Mouse (Mus musculus): ENCODE measurements around the gene Hcfc2. TPM values are rescaled to one million over a fixed set of nuclear protein-coding genes. Genes with fewer than 3 reads are reported as not detected.

Hcfc2 gene
- polyA plus RNA-seq, 1 experiment from 2014 or later: 39.2 TPM

GRCm38 (mm10) chr10:82666436-82667234, 29.3 kb upstream of the Hcfc2 start:
- Histone ChIP-seq H3K4me3 (ENCODE audit: low read depth, low read length) (peak overlapping the region; percentile 19; the same call in 1 of the 2 replicates), H3K9me3 (replicated peaks; ENCODE audit: control insufficient read depth, low read length, poor library complexity, severe bottlenecking) (no peaks in the 10 kb centered on the region), H3K4me2 (ENCODE audit: low read length) (peak overlapping the region; percentile 48), H3K36me3 (ENCODE audit: control insufficient read depth, insufficient read depth, low read length) (no peaks in the 10 kb centered on the region), H3K9ac (ENCODE audit: low read depth, low read length) (0 out of 2 replicates have a peak overlapping the region, but pooled peaks have one; percentile 35), H3K4me1 (ENCODE audit: control insufficient read depth, insufficient read depth, low read length) (peaks cover 4% of the 10 kb centered on the region; the same call in 1 of the 2 replicates), H3K27me3 (ENCODE audit: control insufficient read depth, insufficient read depth, low read depth, low read length) (no peaks in the 10 kb centered on the region), H3K27ac (ENCODE audit: low read length) (no peak overlapping the region)
- WGBS: 18% methylated on average over 22 of the region's 22 CpGs
- ATAC-seq: peak; percentile 94

GRCm38 (mm10) chr10:82670205-82670604, 25.8 kb upstream of the Hcfc2 start:
- WGBS: 76% methylated on average over 6 of the region's 6 CpGs
- no peak for ATAC-seq
- H3K27me3 ChIP-seq (ENCODE audit: control insufficient read depth, insufficient read depth, low read depth, low read length): no peaks in the 10 kb centered on the region
- no peak overlapping the region for H3K9ac ChIP-seq (ENCODE audit: low read depth, low read length)
- H3K4me1 ChIP-seq (ENCODE audit: control insufficient read depth, insufficient read depth, low read length): peaks cover 4% of the 10 kb centered on the region; the same call in 1 of the 2 replicates
- H3K4me2 ChIP-seq (ENCODE audit: low read length): no peak overlapping the region
- no peak overlapping the region for H3K27ac ChIP-seq (ENCODE audit: low read length)
- no peak overlapping the region for H3K4me3 ChIP-seq (ENCODE audit: low read depth, low read length)
- H3K36me3 ChIP-seq (ENCODE audit: control insufficient read depth, insufficient read depth, low read length): no peaks in the 10 kb centered on the region
- no peaks in the 10 kb centered on the region for H3K9me3 ChIP-seq (replicated peaks; ENCODE audit: control insufficient read depth, low read length, poor library complexity, severe bottlenecking)

DNA sequence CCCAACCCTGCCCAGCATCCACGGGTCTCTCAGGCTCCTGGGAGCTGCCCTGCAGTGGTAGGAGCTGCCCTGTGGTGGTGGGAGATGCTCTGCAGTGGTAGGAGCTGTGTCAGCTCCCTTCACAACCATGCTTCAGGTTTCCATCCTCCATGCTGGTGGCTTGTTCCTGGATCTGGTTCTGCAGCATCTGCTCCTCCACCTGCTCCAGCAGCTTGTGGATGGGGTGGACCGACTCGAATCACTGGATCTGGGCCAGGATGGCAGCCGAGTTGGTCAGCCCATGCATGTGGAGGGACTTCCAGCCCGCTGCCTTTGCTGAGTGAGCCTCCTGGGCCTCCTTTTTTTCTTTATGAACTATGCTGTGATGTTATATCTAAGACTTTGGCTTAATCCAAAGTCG, 19.0 kb upstream of the Hcfc2 start:
- WGBS: 83% methylated on average over 6 of the region's 6 CpGs
- no peaks in the 10 kb centered on the region for H3K9me3 ChIP-seq (replicated peaks; ENCODE audit: control insufficient read depth, low read length, poor library complexity, severe bottlenecking)
- no peak for ATAC-seq

DNA sequence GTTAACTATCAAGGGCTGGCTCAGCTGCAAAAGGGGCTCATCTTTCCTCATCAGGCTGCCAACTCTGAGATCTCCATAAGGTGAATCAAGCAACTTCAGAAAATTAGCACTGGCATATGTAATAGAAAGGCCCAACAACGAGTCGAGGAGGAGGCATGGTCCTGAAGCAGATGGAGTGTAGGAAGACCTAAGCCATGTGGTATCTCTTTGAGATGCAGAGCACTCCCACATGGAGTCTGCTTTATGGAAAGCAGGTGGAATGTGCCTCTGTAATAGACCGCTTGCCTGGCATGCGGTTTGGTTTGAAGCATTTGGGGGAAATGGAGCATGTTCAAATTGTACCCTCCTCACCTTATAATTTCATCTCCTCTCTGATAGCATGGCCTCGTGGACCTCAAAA, 15.2 kb upstream of the Hcfc2 start:
- Histone ChIP-seq H3K9ac (ENCODE audit: low read depth, low read length) (no peak overlapping the region), H3K4me3 (ENCODE audit: low read depth, low read length) (no peak overlapping the region), H3K4me1 (ENCODE audit: control insufficient read depth, insufficient read depth, low read length) (no peaks in the 10 kb centered on the region), H3K36me3 (ENCODE audit: control insufficient read depth, insufficient read depth, low read length) (no peaks in the 10 kb centered on the region), H3K9me3 (replicated peaks; ENCODE audit: control insufficient read depth, low read length, poor library complexity, severe bottlenecking) (no peaks in the 10 kb centered on the region), H3K27me3 (ENCODE audit: control insufficient read depth, insufficient read depth, low read depth, low read length) (no peaks in the 10 kb centered on the region), H3K27ac (ENCODE audit: low read length) (no peak overlapping the region), H3K4me2 (ENCODE audit: low read length) (no peak overlapping the region)
- 92% methylated on average over 5 of the region's 5 CpGs for WGBS
- ATAC-seq: no peak

More for the DNA sequence above, 19.0 kb upstream of the Hcfc2 start:
- Histone ChIP-seq H3K27ac (ENCODE audit: low read length) (no peak overlapping the region), H3K4me2 (ENCODE audit: low read length) (no peak overlapping the region), H3K36me3 (ENCODE audit: control insufficient read depth, insufficient read depth, low read length) (no peaks in the 10 kb centered on the region), H3K4me1 (ENCODE audit: control insufficient read depth, insufficient read depth, low read length) (no peaks in the 10 kb centered on the region), H3K4me3 (ENCODE audit: low read depth, low read length) (no peak overlapping the region), H3K27me3 (ENCODE audit: control insufficient read depth, insufficient read depth, low read depth, low read length) (no peaks in the 10 kb centered on the region), H3K9ac (ENCODE audit: low read depth, low read length) (no peak overlapping the region)

DNA sequence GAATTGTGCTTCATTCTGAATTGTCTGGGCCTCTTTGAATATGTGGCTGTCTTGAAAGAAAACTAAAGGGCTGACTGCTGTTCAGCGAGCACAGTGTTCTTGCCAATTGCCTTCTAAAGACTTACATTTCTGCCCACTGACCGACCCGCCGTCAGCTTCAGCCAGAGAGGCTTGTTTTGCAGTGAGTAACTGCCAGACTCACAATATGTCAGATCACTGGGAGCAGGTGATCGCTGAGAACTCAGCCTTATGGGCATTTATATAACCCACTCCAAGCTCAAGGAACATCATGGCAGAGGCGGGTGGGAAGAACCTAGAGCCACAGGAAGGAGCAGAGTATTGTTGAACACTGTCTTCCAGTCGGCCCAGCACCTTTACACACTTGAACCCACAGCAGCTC, 14.3 kb upstream of the Hcfc2 start:
- no peaks in the 10 kb centered on the region for H3K9me3 ChIP-seq (replicated peaks; ENCODE audit: control insufficient read depth, low read length, poor library complexity, severe bottlenecking)
- ATAC-seq: no peak
- WGBS: 87% methylated on average over 7 of the region's 7 CpGs

DNA sequence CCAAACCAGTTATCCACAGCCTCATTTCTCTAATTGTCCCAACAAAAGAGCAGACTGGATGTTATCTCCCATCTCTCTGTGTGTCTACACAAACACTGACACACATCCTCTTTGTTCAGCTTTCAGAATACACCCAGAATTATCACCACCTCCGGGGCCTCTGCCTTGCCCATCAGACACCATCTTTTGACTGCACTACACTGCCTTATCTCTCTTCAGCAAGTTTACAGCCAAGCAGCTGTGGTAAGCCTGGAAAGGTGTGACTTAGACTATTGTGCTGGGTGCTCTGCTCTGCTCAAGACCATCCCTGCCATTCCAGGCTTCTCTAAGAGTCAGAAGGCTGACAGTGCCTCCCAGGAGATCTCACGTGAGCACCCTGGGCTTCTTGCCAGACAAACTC, 10.5 kb upstream of the Hcfc2 start:
- Histone ChIP-seq H3K27me3 (ENCODE audit: control insufficient read depth, insufficient read depth, low read depth, low read length) (no peaks in the 10 kb centered on the region), H3K27ac (ENCODE audit: low read length) (no peak overlapping the region), H3K36me3 (ENCODE audit: control insufficient read depth, insufficient read depth, low read length) (no peaks in the 10 kb centered on the region), H3K4me3 (ENCODE audit: low read depth, low read length) (no peak overlapping the region), H3K9ac (ENCODE audit: low read depth, low read length) (no peak overlapping the region), H3K9me3 (replicated peaks; ENCODE audit: control insufficient read depth, low read length, poor library complexity, severe bottlenecking) (no peaks in the 10 kb centered on the region), H3K4me2 (ENCODE audit: low read length) (no peak overlapping the region), H3K4me1 (ENCODE audit: control insufficient read depth, insufficient read depth, low read length) (peaks cover 3% of the 10 kb centered on the region; the same call in 1 of the 2 replicates)
- ATAC-seq: no peak
- WGBS: 70% methylated on average over 2 of the region's 2 CpGs

More for the DNA sequence above, 14.3 kb upstream of the Hcfc2 start:
- Histone ChIP-seq H3K36me3 (ENCODE audit: control insufficient read depth, insufficient read depth, low read length) (no peaks in the 10 kb centered on the region), H3K27ac (ENCODE audit: low read length) (no peak overlapping the region), H3K4me1 (ENCODE audit: control insufficient read depth, insufficient read depth, low read length) (no peaks in the 10 kb centered on the region), H3K4me3 (ENCODE audit: low read depth, low read length) (no peak overlapping the region), H3K9ac (ENCODE audit: low read depth, low read length) (no peak overlapping the region), H3K27me3 (ENCODE audit: control insufficient read depth, insufficient read depth, low read depth, low read length) (no peaks in the 10 kb centered on the region), H3K4me2 (ENCODE audit: low read length) (no peak overlapping the region)

DNA sequence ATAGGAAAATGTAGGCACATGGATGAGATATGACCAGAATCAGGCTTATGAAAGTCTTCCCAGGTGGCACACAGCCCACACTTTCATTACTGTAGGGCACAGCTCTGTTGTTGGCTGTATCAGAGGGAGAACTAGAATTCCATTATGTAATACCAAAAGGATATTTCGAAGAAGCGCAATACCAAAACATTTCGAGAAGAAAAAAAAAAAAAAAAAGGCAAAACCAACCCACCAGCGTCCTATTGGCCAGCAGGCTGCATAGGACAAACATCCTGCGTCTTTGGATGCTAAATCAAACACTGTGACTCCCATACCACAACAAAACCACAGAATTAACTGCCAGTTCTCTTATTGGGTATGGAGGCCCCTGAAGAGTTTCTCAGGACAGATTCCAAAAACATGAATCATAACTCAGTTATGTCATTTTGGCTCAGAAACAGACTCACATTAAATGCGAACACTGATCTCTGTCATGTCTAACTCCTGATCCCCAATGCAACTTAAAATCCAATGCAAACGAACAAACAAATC, 6.2 kb upstream of the Hcfc2 start:
- no peaks in the 10 kb centered on the region for H3K27me3 ChIP-seq (ENCODE audit: control insufficient read depth, insufficient read depth, low read depth, low read length)
- no peak overlapping the region for H3K27ac ChIP-seq (ENCODE audit: low read length)
- no peak for ATAC-seq
- no peak overlapping the region for H3K4me3 ChIP-seq (ENCODE audit: low read depth, low read length)
- H3K36me3 ChIP-seq (ENCODE audit: control insufficient read depth, insufficient read depth, low read length): no peaks in the 10 kb centered on the region
- 84% methylated on average over 7 of the region's 7 CpGs for WGBS
- no peak overlapping the region for H3K9ac ChIP-seq (ENCODE audit: low read depth, low read length)
- no peaks in the 10 kb centered on the region for H3K9me3 ChIP-seq (replicated peaks; ENCODE audit: control insufficient read depth, low read length, poor library complexity, severe bottlenecking)
- H3K4me2 ChIP-seq (ENCODE audit: low read length): no peak overlapping the region; the same call in 1 of the 2 replicates
- peaks cover 4% of the 10 kb centered on the region for H3K4me1 ChIP-seq (ENCODE audit: control insufficient read depth, insufficient read depth, low read length)

DNA sequence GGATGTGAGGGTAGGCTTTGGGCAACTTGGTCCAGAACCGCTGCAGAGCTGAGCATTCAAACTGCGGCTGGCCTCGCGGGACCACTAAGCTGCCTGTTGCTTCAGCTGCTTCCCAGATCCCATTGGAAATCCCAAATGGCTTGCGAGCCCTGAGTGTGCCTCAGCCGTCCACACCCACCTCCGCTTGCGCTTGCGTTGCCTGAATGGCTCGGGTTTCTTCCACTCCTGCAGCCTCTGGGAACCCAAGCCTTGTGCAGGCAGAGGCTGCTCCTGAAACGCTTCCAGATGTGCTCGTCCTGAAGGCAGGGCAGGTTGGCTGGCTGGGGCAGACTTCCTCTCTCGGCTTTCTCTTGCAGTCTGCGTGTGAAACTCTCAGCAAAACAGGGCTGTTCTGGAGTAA, 5.5 kb upstream of the Hcfc2 start, which contains the start of gene Glt8d2:
TSS of gene Glt8d2 (minus strand) at position 157 of the 400 bp plus-strand sequence.
- Histone ChIP-seq H3K4me3 (ENCODE audit: low read depth, low read length) (peak within 1 kb of the TSS; percentile 18), H3K4me1 (ENCODE audit: control insufficient read depth, insufficient read depth, low read length) (peaks cover 4% of the 10 kb centered on the region), H3K4me2 (ENCODE audit: low read length) (peak within 1 kb of the TSS; percentile 47), H3K9ac (ENCODE audit: low read depth, low read length) (peak within 1 kb of the TSS; percentile 44; the same call in 1 of the 2 replicates), H3K9me3 (replicated peaks; ENCODE audit: control insufficient read depth, low read length, poor library complexity, severe bottlenecking) (no peaks in the 10 kb centered on the region), H3K27me3 (ENCODE audit: control insufficient read depth, insufficient read depth, low read depth, low read length) (no peaks in the 10 kb centered on the region), H3K27ac (ENCODE audit: low read length) (no peak within 1 kb of the TSS), H3K36me3 (ENCODE audit: control insufficient read depth, insufficient read depth, low read length) (no peaks in the 10 kb centered on the region)
- 4% methylated on average over 14 of the region's 14 CpGs for WGBS
- ATAC-seq: no peak

GRCm38 (mm10) chr10:82696453-82697079, 606 bp downstream of the Hcfc2 start:
- no peak for ATAC-seq
- Histone ChIP-seq H3K27me3 (ENCODE audit: control insufficient read depth, insufficient read depth, low read depth, low read length) (no peaks in the 10 kb centered on the region), H3K4me3 (ENCODE audit: low read depth, low read length) (no peak overlapping the region)

More at GRCm38 (mm10) chr10:82696453-82697079, 606 bp downstream of the Hcfc2 start:
- WGBS: 70% methylated on average over 4 of the region's 4 CpGs
- Histone ChIP-seq H3K4me1 (ENCODE audit: control insufficient read depth, insufficient read depth, low read length) (peaks cover 14% of the 10 kb centered on the region), H3K27ac (ENCODE audit: low read length) (no peak overlapping the region), H3K9ac (ENCODE audit: low read depth, low read length) (no peak overlapping the region), H3K4me2 (ENCODE audit: low read length) (no peak overlapping the region), H3K36me3 (ENCODE audit: control insufficient read depth, insufficient read depth, low read length) (0 out of 2 replicates have a peak, but pooled peaks cover 3% of the 10 kb centered on the region), H3K9me3 (replicated peaks; ENCODE audit: control insufficient read depth, low read length, poor library complexity, severe bottlenecking) (no peaks in the 10 kb centered on the region)

Measured in midbrain, embryonic 16.5 days (tissue).